Mouse (Mus musculus) ZHBTc4 (cell line): Measurements from ENCODE around the gene Agap1.

Source experiments
- DNase-seq: peaks from one replicate; pipeline ENCODE4 v3.0.0-alpha.2; 2011; ENCODE audit warnings: low read depth, low spot score

Gene Agap1

DNA sequence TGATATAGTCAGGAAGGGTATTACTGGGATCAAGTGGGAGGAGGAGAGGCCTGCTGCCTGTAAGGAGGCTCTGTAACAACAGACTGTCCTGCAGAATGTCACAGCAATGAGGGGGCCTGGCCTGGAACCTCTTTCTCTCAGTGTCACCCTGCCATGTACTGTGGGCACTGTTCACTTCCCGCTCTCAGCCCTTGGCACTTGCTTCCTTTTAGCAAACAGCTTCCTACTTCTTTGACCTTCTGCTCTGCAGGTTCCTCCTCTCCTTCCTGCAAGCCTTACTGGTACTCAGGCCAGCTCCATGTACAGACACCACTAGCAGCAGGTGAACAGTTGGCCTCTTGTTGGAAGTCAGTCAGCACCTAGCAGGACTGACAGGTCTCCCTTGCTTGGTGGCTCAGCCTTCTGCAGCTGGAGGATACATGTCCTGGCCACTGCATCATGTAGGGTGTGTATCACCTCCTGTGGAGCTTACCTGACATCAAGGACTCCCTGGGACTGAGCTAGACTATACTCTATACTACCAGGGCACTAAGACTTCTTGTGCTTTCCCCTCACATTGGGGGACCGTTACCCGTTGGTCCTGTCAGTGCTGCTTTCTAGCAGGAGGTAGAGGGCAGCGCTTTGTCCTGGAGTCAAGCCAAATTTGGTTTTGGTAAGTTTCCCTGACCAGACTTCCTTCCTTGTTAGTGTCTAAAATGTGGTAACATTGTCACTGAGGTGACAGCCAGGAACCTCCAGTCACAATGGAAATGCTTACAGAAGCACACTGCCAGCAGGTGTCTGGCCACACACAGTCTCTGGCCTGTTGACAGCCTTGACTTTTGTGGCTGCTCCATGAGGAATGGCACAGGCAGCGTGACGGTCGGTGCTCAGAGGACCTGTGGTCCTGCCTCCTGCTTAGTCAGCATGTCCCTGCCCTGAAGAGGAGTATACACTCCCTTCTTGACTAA, 120.6 kb downstream of the Agap1 start:
- DNase-seq, result no peak

GRCm38 (mm10) chr1:89576174-89576890, 121.7 kb downstream of the Agap1 start:
- no peak for DNase-seq

DNA sequence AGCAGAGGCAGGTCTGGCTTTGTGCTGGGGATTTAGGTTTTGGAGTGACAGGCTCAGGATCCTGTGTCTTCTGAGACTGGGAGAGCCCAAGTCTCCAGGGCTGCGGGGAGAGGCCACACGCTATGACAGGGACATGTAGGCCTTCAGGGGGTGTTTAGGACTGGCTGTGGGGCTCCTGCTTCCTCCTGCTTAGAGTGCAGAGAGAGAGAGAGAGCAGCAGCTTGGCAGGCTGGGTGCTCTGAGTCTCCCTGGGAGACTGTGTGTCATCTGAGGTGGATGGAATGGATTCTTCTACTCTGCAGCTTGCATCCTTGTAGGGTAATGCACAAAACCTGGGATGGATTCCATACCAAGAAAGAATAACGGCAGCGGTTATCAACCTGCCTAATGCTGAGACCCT, 122.4 kb downstream of the Agap1 start:
- peak; percentile 76 for DNase-seq

DNA sequence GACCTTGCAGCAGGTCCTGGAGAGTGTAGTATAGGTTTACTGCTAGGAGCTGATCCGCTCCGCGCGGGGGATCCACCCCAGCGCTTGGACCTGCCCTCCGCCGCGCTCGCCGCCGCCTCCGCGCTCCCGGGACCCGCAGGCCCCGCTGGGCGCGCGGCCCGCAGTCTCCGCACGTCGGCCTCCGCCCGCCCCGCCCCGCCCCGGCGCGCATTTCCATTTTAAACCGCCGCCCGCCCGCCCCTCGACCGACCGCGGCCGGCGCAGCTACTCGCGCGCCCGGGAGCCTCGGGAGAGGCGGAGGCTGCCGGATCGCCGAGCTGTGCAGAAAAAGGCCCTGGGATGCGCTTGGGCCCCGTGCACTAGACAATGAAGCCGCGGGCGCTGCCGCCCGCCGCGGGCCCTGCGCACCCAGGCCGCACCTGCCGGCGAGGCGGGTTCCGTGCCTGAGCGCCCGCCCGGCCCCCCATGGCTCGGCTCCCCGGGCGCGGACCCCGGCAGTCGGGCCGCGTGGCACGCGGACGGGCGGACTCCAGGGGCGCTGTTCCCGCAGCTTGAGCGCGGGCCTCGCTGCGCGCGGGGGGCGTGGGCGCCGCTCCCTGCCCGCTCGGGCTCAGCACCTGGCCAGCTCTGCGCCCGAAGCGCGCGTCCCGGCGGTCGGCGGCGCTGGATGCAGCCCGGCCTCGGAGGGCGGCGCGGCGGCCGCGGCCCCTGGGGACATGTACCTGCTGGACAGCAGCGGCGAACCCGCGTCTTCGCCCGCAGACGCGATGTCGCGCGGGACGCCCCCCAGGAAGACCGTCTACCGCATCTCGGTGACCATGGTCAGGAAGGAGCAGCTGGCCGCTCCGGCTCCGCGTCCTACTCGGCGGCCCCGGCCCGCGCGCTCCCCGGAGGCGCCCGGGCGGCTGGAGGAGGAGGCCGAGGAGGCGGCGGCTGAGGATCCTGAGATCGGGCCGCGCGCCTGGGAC, 125.7 kb downstream of the Agap1 start:
- DNase-seq, result peak; percentile 85

GRCm38 (mm10) chr1:89580999-89581765, 126.6 kb downstream of the Agap1 start:
- DNase-seq, result peak; percentile 83

DNA sequence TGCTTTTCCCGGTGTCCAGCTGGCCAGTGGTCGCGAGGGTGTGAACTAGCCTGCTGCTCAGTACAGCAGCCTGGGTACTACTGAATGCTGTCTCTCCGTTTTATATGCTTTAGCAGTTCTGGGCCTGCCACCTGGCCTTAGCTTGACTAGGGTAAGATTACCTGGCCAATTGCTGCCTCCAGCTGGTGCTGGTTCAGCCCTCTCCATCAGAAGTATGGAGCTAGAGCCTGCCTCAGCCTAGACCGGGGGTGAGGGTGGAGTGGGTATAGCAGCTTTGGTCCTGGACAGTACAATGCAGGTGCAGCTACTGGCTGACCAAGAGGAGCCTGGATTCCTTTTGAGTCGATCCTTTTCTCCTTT, 127.1 kb downstream of the Agap1 start:
- no peak for DNase-seq

DNA sequence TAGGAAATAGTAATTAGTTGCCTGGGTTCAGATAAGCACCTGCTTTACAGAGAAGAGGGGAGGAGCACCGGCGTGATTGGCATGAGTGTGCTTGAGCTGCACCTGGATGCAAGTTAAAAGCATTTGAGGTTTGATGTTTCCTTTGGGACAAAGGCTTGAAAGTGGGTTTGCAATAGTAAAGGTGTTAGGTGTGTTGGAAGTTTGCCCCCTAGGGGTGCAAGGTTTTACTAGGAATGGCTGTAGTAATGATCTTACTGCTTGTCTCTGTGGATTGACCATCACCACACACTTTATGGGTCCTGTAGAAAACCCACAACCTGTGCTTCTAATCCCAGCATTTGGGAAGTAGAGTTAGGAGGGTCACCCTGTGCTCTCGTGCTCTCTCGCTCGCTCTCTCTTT, 128.8 kb downstream of the Agap1 start:
- no peak for DNase-seq

- no peak for DNase-seq
Observed at GRCm38 (mm10) chr1:89586991-89587683, 132.5 kb downstream of the Agap1 start.

GRCm38 (mm10) chr1:89588154-89588553, 133.5 kb downstream of the Agap1 start:
- no peak for DNase-seq

DNA sequence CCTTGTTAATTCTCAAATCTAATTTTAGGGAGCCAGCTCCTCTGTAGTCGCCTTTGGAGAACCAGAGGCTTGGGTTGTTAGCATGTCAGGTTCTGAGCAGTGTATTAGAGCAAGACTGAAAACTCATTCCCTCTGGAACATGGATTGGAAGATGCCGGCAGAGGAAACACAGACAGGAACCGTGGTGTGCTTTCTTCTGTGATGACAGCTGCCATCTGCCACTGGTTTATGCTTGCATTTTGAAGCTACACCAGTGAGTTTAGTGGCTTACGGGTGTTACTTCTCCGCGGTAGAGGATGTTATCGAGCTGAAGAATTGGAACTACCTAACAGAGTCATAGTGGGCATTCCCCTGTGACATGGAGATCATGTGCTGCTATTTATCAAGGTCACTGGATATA, 136.4 kb downstream of the Agap1 start:
- DNase-seq, result no peak

- DNase-seq, result no peak
Observed at GRCm38 (mm10) chr1:89593219-89593618, 138.6 kb downstream of the Agap1 start.

DNA sequence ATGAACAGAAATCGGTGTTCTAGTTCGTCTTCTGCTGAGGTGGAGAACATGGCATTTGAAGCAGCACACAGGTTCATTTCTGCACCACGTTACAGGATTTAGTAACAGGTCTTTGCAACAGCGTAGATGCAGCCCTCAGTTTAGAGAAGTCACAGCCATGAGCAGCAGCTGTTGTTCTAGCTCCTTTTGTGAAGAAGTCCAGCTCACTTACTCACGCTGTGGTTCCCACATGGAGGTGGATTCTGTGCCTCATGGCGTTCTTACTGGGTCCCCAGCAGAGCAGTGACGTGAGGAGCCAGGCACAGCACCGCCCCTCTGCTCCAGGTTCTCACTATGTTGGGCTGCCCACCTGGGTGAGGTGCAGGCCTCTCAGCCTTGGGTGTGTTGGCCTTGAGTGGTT, 140.4 kb downstream of the Agap1 start:
- no peak for DNase-seq

DNA sequence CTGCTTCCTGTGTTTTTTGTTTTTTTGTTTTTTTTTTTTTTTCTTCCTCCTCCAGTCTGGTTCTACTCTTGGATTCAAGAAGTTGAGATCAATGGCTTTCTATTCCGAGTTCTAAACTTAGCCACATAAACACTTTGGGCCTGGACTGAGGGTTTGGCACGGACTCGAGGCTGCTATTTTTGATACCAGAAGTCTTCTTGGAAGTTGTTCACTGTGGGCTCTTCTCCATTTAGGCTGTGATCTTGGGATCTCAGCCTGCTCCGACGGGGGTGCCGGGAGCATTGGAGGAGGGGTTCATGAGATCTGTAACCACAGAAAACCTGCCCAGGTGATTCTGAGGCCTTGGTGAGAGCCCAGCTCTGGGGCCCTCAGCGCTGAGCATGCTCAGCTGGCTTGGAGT, 140.8 kb downstream of the Agap1 start:
- no peak for DNase-seq

DNA sequence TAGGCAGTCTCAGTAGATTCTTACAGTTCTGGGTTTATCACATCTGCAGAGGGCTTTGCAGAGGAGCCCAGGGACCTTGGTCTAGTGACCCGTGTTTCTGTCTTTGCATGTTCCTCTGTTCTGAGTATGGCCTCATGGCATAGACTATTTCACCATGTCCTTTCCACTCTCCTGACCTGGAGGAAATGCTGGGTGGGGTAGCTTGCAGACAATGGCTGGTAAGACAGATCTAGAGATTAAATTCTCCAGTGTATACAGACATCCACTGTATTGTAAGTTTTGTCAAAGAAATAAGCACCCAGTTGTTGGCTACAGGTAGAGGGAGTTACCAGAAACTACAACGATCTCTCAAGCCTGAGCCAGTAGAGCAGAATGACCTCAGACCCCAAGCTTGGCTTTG, 141.6 kb downstream of the Agap1 start:
- DNase-seq, result no peak

DNA sequence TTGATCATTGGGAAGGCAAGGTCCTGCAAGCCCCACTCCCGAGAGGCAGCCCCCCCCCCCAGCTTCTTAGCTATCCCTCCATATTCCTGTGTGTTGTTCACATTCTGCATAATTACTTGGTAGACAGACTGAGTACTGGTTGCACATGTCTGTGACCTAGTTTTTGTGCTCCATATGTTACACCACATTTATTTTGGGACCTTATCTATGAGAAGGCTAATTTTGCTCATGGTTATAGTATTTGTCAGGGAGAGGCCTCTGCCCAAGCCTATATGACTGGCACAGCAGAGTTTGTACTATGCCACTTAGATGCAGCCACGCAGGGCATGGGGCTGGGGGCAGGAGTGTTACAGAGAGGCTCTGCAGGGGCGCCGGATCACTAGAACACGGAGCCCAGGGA, 144.3 kb downstream of the Agap1 start:
- no peak for DNase-seq

DNA sequence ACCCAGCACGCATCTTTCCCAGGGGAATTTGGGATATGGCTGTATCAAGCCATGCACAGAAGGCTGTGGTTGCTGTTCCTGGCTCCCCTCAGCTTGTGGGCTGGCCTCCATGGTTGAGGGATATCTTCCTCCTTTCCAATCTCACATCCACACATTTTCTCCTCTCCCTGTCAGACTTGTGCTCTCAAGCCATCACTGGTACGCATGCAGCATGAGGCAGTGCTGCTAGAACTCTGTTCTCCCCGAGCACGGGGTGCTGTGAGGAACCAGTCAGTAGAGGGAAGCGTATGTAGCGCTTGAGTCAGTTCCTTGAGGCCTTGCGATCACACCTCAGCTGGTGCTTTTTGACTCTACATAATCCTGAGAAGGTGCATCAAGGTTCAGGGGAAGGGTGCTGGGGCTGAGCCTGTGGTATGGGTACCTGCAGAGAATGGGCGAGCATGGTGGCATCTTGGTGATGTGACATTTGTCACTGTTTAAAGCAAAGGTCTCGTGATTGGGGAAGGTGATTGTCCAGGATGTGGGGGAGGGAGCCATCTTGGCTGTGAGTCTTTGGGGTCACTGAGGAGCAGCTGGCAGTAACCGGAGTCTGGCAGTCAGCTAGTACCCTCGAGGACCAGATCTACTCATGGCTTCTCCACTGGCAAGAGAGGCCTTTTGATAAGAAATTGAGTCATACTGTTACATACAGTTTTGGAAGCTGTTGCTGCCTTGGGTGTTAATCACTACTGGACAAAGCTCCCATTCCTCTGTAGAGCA, 145.6 kb downstream of the Agap1 start:
- no peak for DNase-seq

DNA sequence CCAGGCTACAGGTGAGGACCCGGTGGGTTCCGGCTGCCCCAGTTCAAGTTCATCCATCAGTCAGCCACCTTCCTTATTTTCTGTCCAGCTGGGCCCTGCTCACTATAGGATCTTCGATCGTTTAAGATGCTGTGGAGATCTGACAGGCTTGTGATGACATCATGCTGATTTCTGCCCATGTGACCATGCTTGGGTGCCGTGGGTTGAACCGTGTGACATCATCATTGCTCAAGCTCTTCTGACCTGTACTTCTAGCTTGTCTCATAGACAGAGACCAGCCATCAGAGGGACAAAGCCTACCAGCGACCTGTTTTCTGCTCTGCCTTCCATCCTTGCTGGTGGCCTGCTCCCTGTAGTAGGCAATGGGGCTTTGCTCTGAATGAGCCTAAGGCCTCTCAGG, 146.7 kb downstream of the Agap1 start:
- no peak for DNase-seq

DNA sequence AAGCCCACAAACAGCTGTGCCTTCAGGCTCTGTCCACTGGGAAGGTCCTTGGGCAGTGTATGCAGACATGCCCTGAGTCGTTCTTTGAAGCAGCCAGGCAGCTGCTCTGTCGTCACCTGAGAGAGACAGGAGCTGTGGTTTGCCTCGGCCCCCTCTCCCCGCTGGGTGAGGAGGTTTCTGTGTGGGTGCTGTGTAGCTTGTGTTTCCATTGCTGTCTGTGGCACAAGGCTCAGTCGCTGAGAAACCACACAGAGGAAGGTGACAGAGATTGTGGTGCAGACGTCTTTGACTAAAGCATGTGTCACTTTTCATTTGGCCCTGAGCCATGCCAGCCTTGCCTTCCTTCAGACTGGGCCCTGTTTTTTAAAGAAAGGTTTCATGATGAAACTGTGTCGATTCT, 148.3 kb downstream of the Agap1 start:
- DNase-seq, result no peak

- peak; percentile 74 for DNase-seq
Observed at GRCm38 (mm10) chr1:89606612-89607011, 152.0 kb downstream of the Agap1 start.

DNA sequence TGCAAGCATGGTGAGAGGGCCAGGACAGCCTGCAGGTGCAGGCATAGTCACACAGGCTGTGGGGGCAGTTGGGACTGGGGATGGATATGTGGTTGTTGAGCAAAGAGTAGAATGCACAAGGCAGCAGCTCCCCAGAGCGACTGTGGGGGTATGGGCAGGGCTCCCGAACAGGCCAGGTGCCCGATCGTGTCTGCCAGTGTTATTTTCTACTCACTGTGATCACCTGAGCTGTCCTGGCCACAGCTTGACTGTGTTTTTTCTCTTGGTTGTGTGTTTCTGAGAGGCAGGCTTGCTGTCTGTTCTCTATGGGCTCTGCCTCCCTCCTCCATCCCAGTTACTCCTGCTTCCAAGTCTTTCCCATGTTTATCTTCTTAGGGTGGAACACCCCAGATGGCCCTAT, 154.2 kb downstream of the Agap1 start:
- DNase-seq, result no peak
